Mouse (Mus musculus) embryonic facial prominence, embryonic 11.5 days (tissue): ENCODE measurements at regions not wholly inside any gene's neighbourhood (a gene's known extent, or its start where the extent isn't known, plus 50 kb on each side); places are given as distances from the start of the nearest gene placed in this dataset.

Experiments
- ATAC-seq: fragments of 200-750 bp; cut with Nextera tagmentation; replicated peaks from 2 replicates; pipeline ENCODE4 v1.8.0; 2017; ENCODE audit warnings: low read depth; ENCODE audit not compliant: insufficient number of reproducible peaks, low FRiP score, low TSS enrichment
- DNase-seq: peaks from one replicate; pipeline ENCODE4 v3.0.0-alpha.2; 2015; ENCODE audit warnings: low spot score
- H3K27ac ChIP-seq: fragments of 300-500 bp; sonication (generic); replicated peaks from 2 replicates; pipeline ENCODE4 v1.5.1; 2014; ENCODE audit warnings: mild to moderate bottlenecking, low read depth, low read length, control low read depth
- H3K27me3 ChIP-seq: fragments of 300-500 bp; sonication (generic); 2 replicates; pipeline ENCODE4 v1.6.1; 2014; ENCODE audit warnings: mild to moderate bottlenecking, low read length, moderate library complexity, mixed read lengths; ENCODE audit not compliant: control insufficient read depth, insufficient read depth
- H3K36me3 ChIP-seq: fragments of 300-500 bp; sonication (generic); replicated peaks from 2 replicates; pipeline ENCODE4 v1.6.1; 2014; ENCODE audit warnings: low read depth, mild to moderate bottlenecking, low read length, moderate library complexity, mixed read lengths; ENCODE audit not compliant: control insufficient read depth, insufficient read depth
- H3K4me1 ChIP-seq: fragments of 300-500 bp; sonication (generic); 2 replicates; pipeline ENCODE4 v1.6.1; 2014; ENCODE audit warnings: low read length, mixed read lengths; ENCODE audit not compliant: control insufficient read depth, insufficient read depth
- H3K4me2 ChIP-seq: fragments of 300-500 bp; sonication (generic); 2 replicates; pipeline ENCODE4 v1.6.1; 2014; ENCODE audit warnings: low read depth, mild to moderate bottlenecking, control low read depth, low read length, moderate library complexity
- H3K4me3 ChIP-seq: fragments of 300-500 bp; sonication (generic); 2 replicates; pipeline ENCODE4 v1.5.1; 2014; ENCODE audit warnings: low read depth, low read length, control low read depth
- H3K9ac ChIP-seq: fragments of 300-500 bp; sonication (generic); replicated peaks from 2 replicates; pipeline ENCODE4 v1.6.1; 2014; ENCODE audit warnings: mild to moderate bottlenecking, control low read depth, low read length
- H3K9me3 ChIP-seq: fragments of 300-500 bp; sonication (generic); replicated peaks from 2 replicates; pipeline ENCODE4 v1.6.1; 2016; ENCODE audit warnings: mild to moderate bottlenecking, low read length, inconsistent platforms, mixed read lengths; ENCODE audit not compliant: control insufficient read depth
- WGBS: fragments of 180-500 bp; shearing (Covaris S2); extraction: QIAGEN DNeasy Blood & Tissue Kit; methylation state at CpG from one replicate; pipeline ENCODE4 v1.1.7; 2014; 5-methylcytosine and 5-hydroxymethylcytosine counted together

GRCm38 (mm10) chr13:35302088-35302487 is 275.2 kb upstream of the Eci2 start:
- ATAC-seq (no peak), DNase-seq (no peak)
- H3K9ac ChIP-seq, result no peak overlapping the region
- 71% methylated on average over 1 of the region's 1 CpGs for WGBS
- no peaks in the 10 kb centered on the region for H3K9me3 ChIP-seq
- H3K27ac ChIP-seq, result no peak overlapping the region
- H3K4me1 ChIP-seq, result no peaks in the 10 kb centered on the region
- no peaks in the 10 kb centered on the region for H3K36me3 ChIP-seq
- no peak overlapping the region for H3K4me2 ChIP-seq
- H3K4me3 ChIP-seq, result no peak overlapping the region
- H3K27me3 ChIP-seq, result no peaks in the 10 kb centered on the region

- WGBS, result 97% methylated on average over 1 of the region's 1 CpGs
Observed at GRCm38 (mm10) chr13:35316772-35317171, 289.9 kb upstream of the Eci2 start.

GRCm38 (mm10) chr13:35326682-35327242 is 299.9 kb upstream of the Eci2 start:
- WGBS, result 59% methylated on average over 10 of the region's 10 CpGs

More at GRCm38 (mm10) chr13:35316772-35317171, 289.9 kb upstream of the Eci2 start:
- no peaks in the 10 kb centered on the region for H3K4me1 ChIP-seq
- ATAC-seq (no peak), DNase-seq (no peak)
- no peak overlapping the region for H3K4me2 ChIP-seq
- no peaks in the 10 kb centered on the region for H3K9me3 ChIP-seq
- H3K4me3 ChIP-seq, result no peak overlapping the region
- no peak overlapping the region for H3K27ac ChIP-seq
- no peak overlapping the region for H3K9ac ChIP-seq
- H3K36me3 ChIP-seq, result no peaks in the 10 kb centered on the region
- no peaks in the 10 kb centered on the region for H3K27me3 ChIP-seq

GRCm38 (mm10) chr13:35328320-35328719 is 301.4 kb upstream of the Eci2 start:
- H3K27me3 ChIP-seq, result no peaks in the 10 kb centered on the region
- no peaks in the 10 kb centered on the region for H3K36me3 ChIP-seq
- ATAC-seq (no peak), DNase-seq (no peak)
- H3K9ac ChIP-seq, result no peak overlapping the region
- H3K9me3 ChIP-seq, result no peaks in the 10 kb centered on the region
- H3K4me1 ChIP-seq, result no peaks in the 10 kb centered on the region
- no peak overlapping the region for H3K27ac ChIP-seq
- H3K4me3 ChIP-seq, result no peak overlapping the region
- no peak overlapping the region for H3K4me2 ChIP-seq
- 40% methylated on average over 2 of the region's 2 CpGs for WGBS

More at GRCm38 (mm10) chr13:35326682-35327242, 299.9 kb upstream of the Eci2 start:
- Histone ChIP-seq H3K4me1 (no peaks in the 10 kb centered on the region), H3K9ac (no peak overlapping the region), H3K36me3 (no peaks in the 10 kb centered on the region), H3K27ac (no peak overlapping the region), H3K9me3 (no peaks in the 10 kb centered on the region), H3K4me2 (no peak overlapping the region), H3K27me3 (no peaks in the 10 kb centered on the region), H3K4me3 (no peak overlapping the region)
- ATAC-seq (no peak), DNase-seq (no peak)

- no peak overlapping the region for H3K4me2 ChIP-seq
- no peaks in the 10 kb centered on the region for H3K36me3 ChIP-seq
- H3K4me3 ChIP-seq, result no peak overlapping the region
- no peaks in the 10 kb centered on the region for H3K9me3 ChIP-seq
- H3K27ac ChIP-seq, result no peak overlapping the region
- 68% methylated on average over 1 of the region's 1 CpGs for WGBS
- no peaks in the 10 kb centered on the region for H3K4me1 ChIP-seq
- DNase-seq, result no peak
- H3K9ac ChIP-seq, result no peak overlapping the region
- ATAC-seq, result no peak
- H3K27me3 ChIP-seq, result no peaks in the 10 kb centered on the region
Observed at GRCm38 (mm10) chr13:35330926-35331325, 304.0 kb upstream of the Eci2 start.

- no peak overlapping the region for H3K27ac ChIP-seq
- H3K4me2 ChIP-seq, result no peak overlapping the region
- H3K4me3 ChIP-seq, result no peak overlapping the region
- no peaks in the 10 kb centered on the region for H3K9me3 ChIP-seq
- no peak overlapping the region for H3K9ac ChIP-seq
- no peaks in the 10 kb centered on the region for H3K27me3 ChIP-seq
- ATAC-seq (no peak), DNase-seq (no peak)
- no peaks in the 10 kb centered on the region for H3K36me3 ChIP-seq
- 83% methylated on average over 2 of the region's 2 CpGs for WGBS
- H3K4me1 ChIP-seq, result no peaks in the 10 kb centered on the region
Observed at GRCm38 (mm10) chr13:35345507-35346129, 314.0 kb upstream of the Cdyl start.

- 90% methylated on average over 3 of the region's 3 CpGs for WGBS
- Histone ChIP-seq H3K27me3 (no peaks in the 10 kb centered on the region), H3K4me3 (no peak overlapping the region), H3K9me3 (no peaks in the 10 kb centered on the region), H3K4me2 (no peak overlapping the region), H3K4me1 (no peaks in the 10 kb centered on the region), H3K27ac (no peak overlapping the region), H3K9ac (no peak overlapping the region), H3K36me3 (no peaks in the 10 kb centered on the region)
- ATAC-seq (no peak), DNase-seq (no peak)
Observed at GRCm38 (mm10) chr13:35348283-35348682, 311.4 kb upstream of the Cdyl start.

GRCm38 (mm10) chr13:35359345-35359744 is 300.3 kb upstream of the Cdyl start:
- Histone ChIP-seq H3K4me2 (no peak overlapping the region), H3K4me1 (no peaks in the 10 kb centered on the region), H3K27ac (no peak overlapping the region), H3K36me3 (no peaks in the 10 kb centered on the region), H3K9ac (no peak overlapping the region), H3K4me3 (no peak overlapping the region), H3K27me3 (no peaks in the 10 kb centered on the region), H3K9me3 (no peaks in the 10 kb centered on the region)
- ATAC-seq (no peak), DNase-seq (no peak)
- 74% methylated on average over 3 of the region's 3 CpGs for whole genome bisulfite sequencing
